Mouse (Mus musculus): ENCODE results near the gene Gm49711.

Gene Gm49711

GRCm38 (mm10) chr16:92057852-92058643 is at the start of gene Gm49711, which contains the start of the genes Mrps6 and Slc5a3:
Gm49711 (plus strand) TSS chr16:92058316.
Mrps6 (plus strand) TSS chr16:92058270.
Slc5a3 (plus strand) TSS chr16:92058322.
- peak; percentile 80 to 82 for DNase-seq

- no peak for DNase-seq
These were observed 48.5 kb upstream of the Gm49711 start for GRCm38 (mm10) chr16:92009586-92009985.

- no peak for DNase-seq
These were observed 41.3 kb upstream of the Gm49711 start for GRCm38 (mm10) chr16:92016792-92017191.

GRCm38 (mm10) chr16:92019141-92020118 is 38.7 kb upstream of the Gm49711 start:
- peak in 1 of 2 experiments; percentile 24 for DNase-seq

- no peak for DNase-seq
These were observed 36.3 kb upstream of the Gm49711 start for GRCm38 (mm10) chr16:92021656-92022400.

GRCm38 (mm10) chr16:92022494-92023283 is 35.4 kb upstream of the Gm49711 start:
- DNase-seq = no peak

GRCm38 (mm10) chr16:92033286-92033685 is 24.8 kb upstream of the Gm49711 start:
- no peak for DNase-seq

GRCm38 (mm10) chr16:92034676-92035075 is 23.4 kb upstream of the Gm49711 start:
- no peak for DNase-seq

GRCm38 (mm10) chr16:92036701-92037100 is 21.4 kb upstream of the Gm49711 start:
- DNase-seq = no peak

- peak; percentile 11 to 26 for DNase-seq
These were observed 20.1 kb upstream of the Gm49711 start for GRCm38 (mm10) chr16:92037891-92038607.

GRCm38 (mm10) chr16:92039421-92039820 is 18.7 kb upstream of the Gm49711 start:
- peak; percentile 35 to 37 for DNase-seq

GRCm38 (mm10) chr16:92039966-92040365 is 18.1 kb upstream of the Gm49711 start:
- no peak for DNase-seq

GRCm38 (mm10) chr16:92051777-92052310 is 6.3 kb upstream of the Gm49711 start:
- DNase-seq = no peak

GRCm38 (mm10) chr16:92052569-92052968 is 5.5 kb upstream of the Gm49711 start:
- peak; percentile 16 to 21 for DNase-seq

GRCm38 (mm10) chr16:92056711-92057110 is 1.4 kb upstream of the Gm49711 start:
- no peak for DNase-seq

- no peak for DNase-seq
These were observed 662 bp upstream of the Gm49711 start for GRCm38 (mm10) chr16:92057456-92057851.

- DNase-seq = peak; percentile 5 to 11
These were observed 816 bp downstream of the Gm49711 start for GRCm38 (mm10) chr16:92058644-92059620.

- DNase-seq = no peak
These were observed 2.1 kb downstream of the Gm49711 start for GRCm38 (mm10) chr16:92060213-92060612.

GRCm38 (mm10) chr16:92061586-92061985 is 3.5 kb downstream of the Gm49711 start:
- no peak for DNase-seq

Measured in lung, adult 18-20 months (tissue).